Mouse (Mus musculus) lung, adult 2 months (tissue): ENCODE measurements around the gene Cluh.

ENCODE experiments used
- CTCF ChIP-seq: fragments of 200-500 bp; IDR thresholded peaks from 2 replicates; pipeline ENCODE4 v1.5.1; 2011; ENCODE audit warnings: mild to moderate bottlenecking, low read length, control low read depth; ENCODE audit not compliant: insufficient read depth
- POLR2A ChIP-seq: fragments of 200-500 bp; IDR thresholded peaks from 2 replicates; pipeline ENCODE4 v1.6.1; 2011; ENCODE audit warnings: low read depth, mild to moderate bottlenecking, control low read depth, low read length, borderline replicate concordance; ENCODE audit errors: extremely low read depth

GRCm38 (mm10) chr11:74639628-74640027, 9.7 kb upstream of the Cluh start:
- TF ChIP-seq CTCF (no peak), POLR2A (no peak)
